Mouse (Mus musculus) embryonic facial prominence, embryonic 12.5 days (tissue): Measurements from ENCODE around the gene Trp53i13. TPM values are rescaled to one million over a fixed set of nuclear protein-coding genes. Genes with fewer than 3 reads are reported as not detected.

Experiments used
- ATAC-seq: fragments of 200-750 bp; cut with Nextera tagmentation; 2 replicates; pipeline ENCODE4 v1.8.0; 2017; ENCODE audit not compliant: insufficient number of reproducible peaks, insufficient read depth, low FRiP score, low TSS enrichment
- H3K27ac ChIP-seq: fragments of 300-500 bp; sonication (generic); 2 replicates; pipeline ENCODE4 v1.5.1; 2016; ENCODE audit warnings: mild to moderate bottlenecking
- H3K27me3 ChIP-seq: fragments of 300-500 bp; sonication (generic); 2 replicates; pipeline ENCODE4 v1.6.1; 2016; ENCODE audit warnings: mild to moderate bottlenecking, moderate library complexity
- H3K36me3 ChIP-seq: fragments of 300-500 bp; sonication (generic); 2 replicates; pipeline ENCODE4 v1.6.1; 2016; ENCODE audit warnings: mild to moderate bottlenecking
- H3K4me1 ChIP-seq: fragments of 300-500 bp; sonication (generic); 2 replicates; pipeline ENCODE4 v1.6.1; 2016
- H3K4me2 ChIP-seq: fragments of 300-500 bp; sonication (generic); replicated peaks from 2 replicates; pipeline ENCODE4 v1.6.1; 2016; ENCODE audit warnings: mild to moderate bottlenecking, moderate library complexity
- H3K4me3 ChIP-seq: fragments of 300-500 bp; sonication (generic); 2 replicates; pipeline ENCODE4 v1.5.1; 2016; ENCODE audit warnings: mild to moderate bottlenecking
- H3K9ac ChIP-seq: fragments of 300-500 bp; sonication (generic); 2 replicates; pipeline ENCODE4 v1.6.1; 2016; ENCODE audit warnings: mild to moderate bottlenecking, moderate library complexity
- H3K9me3 ChIP-seq: fragments of 300-500 bp; sonication (generic); 2 replicates; pipeline ENCODE4 v1.6.1; 2016; ENCODE audit warnings: mild to moderate bottlenecking, moderate library complexity
- WGBS: fragments of 180-500 bp; shearing (Covaris S2); methylation state at CpG from one replicate; pipeline ENCODE4 v1.1.7; 2016; 5-methylcytosine and 5-hydroxymethylcytosine counted together
- polyA plus RNA-seq: library from polyadenylated mRNA; unstranded; fragments of >200 nt; fragmentation: Nextera tagmentation; extraction: Ambion mirVana; gene quantifications from 2 replicates; pipeline ENCODE4 v1.2.1, GENCODE M21; 2016

The Trp53i13 gene
- polyA plus RNA-seq, 1 experiment from 2014 or later, result 55.2 TPM

DNA sequence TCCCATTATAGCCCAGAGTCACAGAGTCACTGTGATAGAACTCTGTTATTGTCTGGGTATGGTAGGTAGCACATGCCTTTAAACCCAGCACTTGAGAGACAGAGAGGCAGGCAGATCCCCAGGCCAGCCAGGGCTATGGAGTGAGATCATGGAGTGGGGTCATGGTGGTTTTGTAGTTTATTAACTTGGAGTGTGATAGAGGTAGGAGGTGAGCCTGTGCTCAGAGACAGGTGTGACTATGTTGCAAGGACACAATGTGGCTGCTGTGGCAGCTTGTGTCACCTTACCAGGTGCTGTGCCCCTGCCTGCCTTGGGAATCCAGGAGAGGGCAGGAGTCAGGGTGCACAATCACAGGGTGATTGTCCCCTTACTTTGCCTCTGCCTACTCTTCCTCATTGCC, 20.3 kb downstream of the Trp53i13 start:
- H3K9me3 ChIP-seq, result no peaks in the 10 kb centered on the region
- peaks cover 18% of the 10 kb centered on the region for H3K36me3 ChIP-seq
- H3K9ac ChIP-seq, result no peak overlapping the region
- no peaks in the 10 kb centered on the region for H3K27me3 ChIP-seq
- H3K4me2 ChIP-seq, result no peak overlapping the region
- ATAC-seq, result no peak
- H3K27ac ChIP-seq, result no peak overlapping the region
- peaks cover 53% of the 10 kb centered on the region for H3K4me1 ChIP-seq
- H3K4me3 ChIP-seq, result no peak overlapping the region

DNA sequence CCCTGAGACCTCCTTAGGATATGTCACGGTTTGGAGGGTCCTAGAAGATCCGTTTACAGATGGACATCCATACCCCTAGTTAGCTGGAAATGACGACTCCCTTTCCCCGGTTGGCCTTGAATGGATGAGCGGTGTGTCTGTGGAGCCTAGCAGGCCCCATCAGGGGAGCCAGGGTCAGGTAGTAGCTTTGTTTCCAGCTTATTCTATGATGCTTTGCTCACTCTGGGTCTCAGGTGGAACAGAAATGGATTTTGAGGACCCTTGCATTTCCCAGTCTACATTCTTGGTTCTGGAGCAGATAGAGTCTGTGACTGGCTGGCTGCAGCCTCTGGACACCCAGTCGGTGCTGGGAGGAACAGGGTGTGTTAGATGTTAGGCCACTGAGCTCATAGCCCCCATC, 21.0 kb downstream of the Trp53i13 start:
- H3K27ac ChIP-seq, result peak overlapping the region; percentile 86
- peaks cover 11% of the 10 kb centered on the region for H3K36me3 ChIP-seq
- no peaks in the 10 kb centered on the region for H3K9me3 ChIP-seq
- no peak for ATAC-seq
- WGBS, result 68% methylated on average over 6 of the region's 6 CpGs
- no peaks in the 10 kb centered on the region for H3K27me3 ChIP-seq
- peak overlapping the region; percentile 96 for H3K9ac ChIP-seq
- H3K4me3 ChIP-seq, result peak overlapping the region; percentile 86
- H3K4me2 ChIP-seq, result peak overlapping the region; percentile 95
- peaks cover 56% of the 10 kb centered on the region for H3K4me1 ChIP-seq

DNA sequence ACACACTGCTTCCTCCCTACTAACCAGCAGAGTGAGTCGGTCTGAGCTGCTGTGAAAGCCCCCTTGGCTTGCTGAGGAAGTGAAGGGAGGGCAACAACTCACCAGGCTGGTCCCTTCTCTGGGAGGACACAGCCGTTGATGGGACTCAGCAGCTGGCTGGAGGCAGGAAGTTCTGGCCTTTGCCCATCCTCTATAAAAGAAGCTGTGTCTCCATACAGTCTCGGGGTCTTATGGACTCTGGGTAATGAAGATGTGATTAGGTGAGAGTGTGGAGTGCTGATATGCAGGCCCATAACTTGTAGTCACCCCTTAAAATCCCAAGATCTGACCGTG, 21.5 kb downstream of the Trp53i13 start:
- H3K4me1 ChIP-seq, result peaks cover 56% of the 10 kb centered on the region
- no peaks in the 10 kb centered on the region for H3K27me3 ChIP-seq
- H3K27ac ChIP-seq, result peak overlapping the region; percentile 86
- 26% methylated on average over 4 of the region's 4 CpGs for WGBS
- H3K4me3 ChIP-seq, result peak overlapping the region; percentile 86
- ATAC-seq, result no peak
- H3K36me3 ChIP-seq, result peaks cover 6% of the 10 kb centered on the region
- peak overlapping the region; percentile 96 for H3K9ac ChIP-seq
- H3K4me2 ChIP-seq, result peak overlapping the region; percentile 95
- no peaks in the 10 kb centered on the region for H3K9me3 ChIP-seq

DNA sequence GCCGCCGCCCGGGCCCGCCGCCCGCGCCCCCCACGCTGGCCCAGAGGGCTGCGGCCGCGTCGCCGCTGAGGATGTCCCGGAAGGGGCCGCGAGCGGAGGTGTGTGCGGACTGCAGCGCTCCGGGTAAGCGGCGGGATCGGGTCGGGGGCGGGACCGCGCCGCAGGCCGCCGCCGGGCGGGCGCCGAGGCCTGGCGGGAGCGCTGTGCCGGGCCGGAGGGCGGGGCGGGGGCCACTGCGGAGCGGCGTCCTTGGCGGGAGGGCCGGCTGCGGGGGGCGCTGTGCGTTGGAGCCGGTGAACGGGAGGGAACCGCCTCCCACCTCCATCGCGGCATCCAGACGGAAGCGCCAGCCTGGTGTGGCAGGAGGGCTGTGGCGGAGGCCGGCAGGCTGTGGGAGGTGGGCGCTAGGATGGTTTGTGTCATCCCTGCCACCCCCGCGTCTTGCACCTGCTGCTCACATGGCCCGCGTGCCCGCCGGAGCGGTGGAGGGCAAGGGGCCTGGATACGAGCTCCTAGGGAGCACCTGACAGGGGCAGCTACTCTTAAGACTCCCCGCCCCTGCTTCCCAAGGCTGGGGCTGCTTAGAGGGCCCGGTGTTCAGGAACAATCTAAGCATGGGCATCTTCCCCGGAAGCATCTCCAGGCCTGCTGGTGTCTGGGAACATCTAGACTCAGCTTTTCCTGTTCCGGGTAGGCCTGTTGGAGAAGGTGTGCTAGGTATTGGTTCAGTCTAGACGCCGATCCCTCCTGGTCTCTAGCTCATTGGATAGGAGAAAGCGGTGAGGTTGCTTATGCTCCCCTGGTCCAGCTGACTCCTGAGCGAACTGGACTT, 22.1 kb downstream of the Trp53i13 start, which contains the start of gene Git1:
Gene Git1 (plus strand): TSS at position 51 of the 832 bp plus-strand sequence.
- no peak for ATAC-seq
- H3K36me3 ChIP-seq, result peaks cover under 1% of the 10 kb centered on the region; the same call in 1 of the 2 replicates
- no peaks in the 10 kb centered on the region for H3K9me3 ChIP-seq
- H3K27me3 ChIP-seq, result no peaks in the 10 kb centered on the region
- H3K4me3 ChIP-seq, result peak within 1 kb of the TSS; percentile 86
- 2% methylated on average over 56 of the region's 74 CpGs for WGBS
- peaks cover 58% of the 10 kb centered on the region for H3K4me1 ChIP-seq
- peak within 1 kb of the TSS; percentile 96 for H3K9ac ChIP-seq
- H3K27ac ChIP-seq, result peak within 1 kb of the TSS; percentile 90
- H3K4me2 ChIP-seq, result peak within 1 kb of the TSS; percentile 95

DNA sequence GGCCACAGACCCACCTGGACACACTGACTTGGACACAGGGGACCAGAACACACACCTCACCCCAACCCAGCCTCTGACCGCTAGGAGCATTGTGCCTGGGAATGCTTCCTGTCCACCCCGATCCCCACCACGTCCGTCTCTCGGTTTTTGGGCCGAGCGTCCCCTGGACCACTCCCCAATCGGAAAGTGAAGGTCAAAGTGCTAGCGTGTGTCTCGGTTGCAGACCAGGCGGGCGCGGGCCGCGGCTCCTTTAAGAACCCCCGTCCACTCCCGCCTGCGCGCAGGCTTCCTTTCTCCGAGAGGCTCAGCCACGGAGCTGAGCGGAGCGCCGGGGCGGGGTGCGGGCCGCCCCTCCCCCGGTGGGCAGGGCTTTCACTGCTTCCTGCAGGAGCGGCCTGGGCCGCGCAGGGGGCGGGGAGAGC, 22.9 kb downstream of the Trp53i13 start:
- H3K9ac ChIP-seq, result peak overlapping the region; percentile 62
- H3K27ac ChIP-seq, result peak overlapping the region; percentile 90
- ATAC-seq, result peak; percentile 61
- H3K4me1 ChIP-seq, result peaks cover 60% of the 10 kb centered on the region
- no peaks in the 10 kb centered on the region for H3K9me3 ChIP-seq
- H3K4me2 ChIP-seq, result peak overlapping the region; percentile 85
- H3K36me3 ChIP-seq, result no peaks in the 10 kb centered on the region
- peak overlapping the region; percentile 52 for H3K4me3 ChIP-seq
- H3K27me3 ChIP-seq, result no peaks in the 10 kb centered on the region
- 0% methylated on average over 32 of the region's 32 CpGs for WGBS

DNA sequence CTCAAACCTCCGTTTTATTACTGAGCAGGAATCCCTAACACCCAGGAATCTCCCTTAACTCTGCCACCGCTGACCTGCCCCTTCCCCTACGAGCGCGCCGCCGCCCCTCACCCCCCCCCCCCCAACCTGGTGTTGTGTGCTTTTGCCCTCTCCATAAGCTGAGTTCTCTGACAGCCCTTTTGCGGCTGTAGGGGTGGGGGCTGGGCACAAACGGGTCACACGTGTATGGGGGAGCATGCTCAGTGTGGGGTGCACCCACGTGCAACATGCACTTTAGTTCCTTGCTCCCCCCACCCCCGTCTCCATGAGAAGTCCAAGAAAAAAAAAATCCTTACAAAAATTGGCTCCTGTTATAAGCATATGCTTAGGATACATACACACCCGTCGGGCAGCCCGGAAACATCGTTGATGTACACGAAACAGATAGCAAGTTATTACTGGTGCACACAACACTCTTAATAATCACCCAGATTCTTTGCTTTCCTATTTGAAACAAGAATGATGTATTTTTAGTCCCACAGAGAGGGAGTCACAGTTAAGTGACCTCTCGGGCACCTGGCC, 23.4 kb downstream of the Trp53i13 start:
- H3K9me3 ChIP-seq, result no peaks in the 10 kb centered on the region
- no peaks in the 10 kb centered on the region for H3K36me3 ChIP-seq
- peaks cover 60% of the 10 kb centered on the region for H3K4me1 ChIP-seq
- under 1% methylated on average over 18 of the region's 18 CpGs for WGBS
- H3K27me3 ChIP-seq, result no peaks in the 10 kb centered on the region
- peak overlapping the region; percentile 52 for H3K4me3 ChIP-seq
- H3K9ac ChIP-seq, result peak overlapping the region; percentile 62
- H3K27ac ChIP-seq, result peak overlapping the region; percentile 90
- no peak for ATAC-seq
- peak overlapping the region; percentile 85 for H3K4me2 ChIP-seq

DNA sequence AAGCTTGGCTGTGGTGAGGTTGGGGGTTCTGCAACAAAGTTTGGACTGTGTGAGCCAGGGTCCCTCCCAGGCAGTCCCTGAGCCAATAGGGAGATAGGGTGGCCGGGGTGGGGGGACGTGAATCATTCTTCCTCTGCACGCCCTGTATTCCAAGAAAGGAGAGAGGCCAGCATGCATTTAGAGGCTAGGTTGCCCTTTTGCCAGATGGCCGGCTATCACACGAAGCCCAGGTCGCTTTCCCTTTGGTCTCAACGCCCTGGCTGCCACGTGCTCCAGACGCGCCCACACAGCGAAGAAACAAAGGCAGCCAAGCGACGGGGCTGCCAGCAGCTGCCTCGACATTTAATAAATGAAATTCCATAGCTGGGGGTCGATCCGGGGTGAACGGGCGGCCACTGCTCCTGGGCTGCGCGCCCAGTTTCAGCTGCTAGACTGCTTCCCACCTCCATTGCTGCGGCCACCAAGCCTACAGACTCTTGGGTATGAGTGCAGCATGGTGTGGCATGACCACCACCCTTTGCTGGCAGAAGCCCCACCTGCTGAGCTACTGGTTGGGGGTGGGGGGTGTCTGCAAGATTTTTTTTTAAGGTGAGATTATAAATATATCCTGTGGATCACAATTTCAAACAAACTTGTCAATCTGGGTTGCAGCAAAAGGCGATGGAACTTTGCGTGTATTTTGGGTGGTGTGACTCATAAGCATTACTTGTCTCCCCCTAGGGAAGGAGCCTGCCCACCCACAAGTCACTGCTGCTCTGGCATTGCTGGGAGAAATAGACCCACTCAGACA, 24.1 kb downstream of the Trp53i13 start:
- Histone ChIP-seq H3K9ac (peak overlapping the region; percentile 62), H3K9me3 (no peaks in the 10 kb centered on the region), H3K36me3 (no peaks in the 10 kb centered on the region), H3K27me3 (no peaks in the 10 kb centered on the region), H3K4me2 (peak overlapping the region; percentile 85), H3K4me3 (peak overlapping the region; percentile 52), H3K27ac (peak overlapping the region; percentile 90), H3K4me1 (peaks cover 59% of the 10 kb centered on the region)
- peak; percentile 67; the same call in 1 of the 2 replicates for ATAC-seq
- WGBS, result 0% methylated on average over 23 of the region's 23 CpGs

DNA sequence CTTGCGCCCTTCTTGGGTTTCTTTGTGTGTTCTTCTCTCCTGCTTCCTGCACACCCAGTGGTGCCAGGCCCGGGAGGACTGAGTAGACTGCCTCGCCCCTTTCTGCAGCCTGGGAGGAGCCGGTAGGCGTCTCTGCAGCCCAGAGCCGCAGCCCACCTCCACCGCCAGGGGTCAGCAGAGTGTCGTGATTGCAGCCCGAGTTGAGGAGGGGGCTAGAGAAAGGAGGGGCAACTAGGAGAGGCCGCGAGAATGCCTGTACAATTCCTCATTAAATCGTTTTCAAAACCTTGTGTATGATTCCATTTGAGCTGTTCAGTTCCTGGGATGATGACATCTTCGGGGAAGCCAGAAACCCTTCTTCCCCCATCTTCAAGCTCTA, 24.7 kb downstream of the Trp53i13 start:
- peak; percentile 52 for ATAC-seq
- no peaks in the 10 kb centered on the region for H3K27me3 ChIP-seq
- H3K9ac ChIP-seq, result peak overlapping the region; percentile 62
- peak overlapping the region; percentile 52 for H3K4me3 ChIP-seq
- H3K36me3 ChIP-seq, result no peaks in the 10 kb centered on the region
- peak overlapping the region; percentile 90 for H3K27ac ChIP-seq
- H3K9me3 ChIP-seq, result no peaks in the 10 kb centered on the region
- peaks cover 64% of the 10 kb centered on the region for H3K4me1 ChIP-seq
- WGBS, result under 1% methylated on average over 13 of the region's 13 CpGs
- peak overlapping the region; percentile 85 for H3K4me2 ChIP-seq

DNA sequence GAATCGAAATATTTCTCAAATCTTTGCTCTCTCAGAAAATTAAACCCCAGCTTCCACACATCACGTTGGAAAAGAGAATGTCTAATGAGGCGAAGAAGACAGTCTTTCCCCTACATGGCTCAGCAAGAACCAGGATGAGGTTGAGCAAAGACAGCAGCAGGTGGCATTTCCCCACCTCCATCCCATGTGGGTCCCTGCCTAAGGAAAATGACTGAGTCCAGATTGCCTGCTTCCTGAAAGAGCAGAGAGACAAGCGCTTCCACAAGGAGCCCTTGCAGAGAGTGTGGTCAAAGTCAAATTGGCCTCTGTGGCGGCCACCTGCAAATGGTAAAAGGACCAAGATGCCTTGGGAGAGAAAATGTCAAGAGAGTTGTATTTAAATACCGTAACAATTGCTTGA, 25.3 kb downstream of the Trp53i13 start:
- Histone ChIP-seq H3K4me3 (peak overlapping the region; percentile 69), H3K27me3 (no peaks in the 10 kb centered on the region), H3K4me2 (peak overlapping the region; percentile 78), H3K9ac (peak overlapping the region; percentile 85; the same call in 1 of the 2 replicates), H3K36me3 (no peaks in the 10 kb centered on the region), H3K27ac (no peak overlapping the region), H3K4me1 (peaks cover 65% of the 10 kb centered on the region), H3K9me3 (no peaks in the 10 kb centered on the region)
- ATAC-seq, result no peak
- WGBS, result 59% methylated on average over 6 of the region's 6 CpGs

DNA sequence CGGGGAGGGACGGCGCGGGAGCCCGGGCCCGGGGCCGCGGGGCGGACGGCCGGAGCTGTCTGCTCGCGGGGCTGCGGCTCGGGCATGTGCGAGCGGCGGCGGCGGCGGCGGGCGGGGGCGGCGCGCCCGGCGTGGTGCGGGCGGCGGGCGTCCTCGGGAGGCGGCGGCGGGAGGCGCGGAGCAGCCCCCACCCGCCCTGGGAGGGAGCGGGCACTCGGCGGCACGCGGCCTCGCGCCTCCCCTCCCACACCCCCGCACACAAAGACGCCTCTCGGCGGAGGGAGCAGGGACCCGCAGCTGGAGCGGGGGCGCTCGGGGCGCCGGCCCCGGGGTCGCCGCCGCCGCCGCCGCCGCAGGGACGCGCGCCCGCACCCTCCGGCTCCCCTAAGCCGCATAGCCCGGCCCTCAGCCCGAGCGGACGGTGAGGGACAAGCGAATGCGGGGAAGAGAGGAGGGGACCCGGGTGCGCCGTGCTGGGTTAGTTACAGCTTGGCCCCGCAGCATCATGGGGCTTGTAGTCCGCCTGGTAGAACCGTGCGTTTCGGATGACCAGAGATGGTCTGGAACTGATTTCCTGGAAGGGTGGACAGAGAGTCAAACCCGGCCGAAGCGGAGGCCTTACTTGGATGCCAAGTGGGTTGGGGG, 26.1 kb downstream of the Trp53i13 start, which contains the start of gene Ankrd13b:
Gene Ankrd13b (minus strand): TSS at position 88 of the 645 bp plus-strand sequence.
- Histone ChIP-seq H3K4me2 (peak within 1 kb of the TSS; percentile 78), H3K36me3 (no peaks in the 10 kb centered on the region), H3K4me1 (peaks cover 65% of the 10 kb centered on the region), H3K9me3 (no peaks in the 10 kb centered on the region), H3K27me3 (no peaks in the 10 kb centered on the region), H3K27ac (0 out of 2 replicates have a peak within 1 kb of the TSS, but pooled peaks have one; percentile 57), H3K9ac (peak within 1 kb of the TSS; percentile 85), H3K4me3 (peak within 1 kb of the TSS; percentile 69)
- no peak for ATAC-seq
- WGBS, result 1% methylated on average over 69 of the region's 87 CpGs
